Mouse (Mus musculus): Measurements from ENCODE around the gene Wsb2. TPM values are rescaled to one million over a fixed set of nuclear protein-coding genes. Genes with fewer than 3 reads are reported as not detected.

Gene Wsb2
- polyA plus RNA-seq, 1 experiment from 2014 or later: 99.0 TPM

Other genes with a start within 250 kb of the Wsb2 start
- gene Suds3, start 241.2 kb upstream of the Wsb2 start, polyA plus RNA-seq (2015; fragmentation: Nextera tagmentation; extraction: Ambion mirVana): 79.0 and 83.5 TPM in 2 replicates
- gene Taok3, start 237.2 kb upstream of the Wsb2 start, polyA plus RNA-seq (2015; fragmentation: Nextera tagmentation; extraction: Ambion mirVana): 29.8 and 30.7 TPM in 2 replicates
- gene Pebp1, start 69.7 kb upstream of the Wsb2 start, polyA plus RNA-seq (2015; fragmentation: Nextera tagmentation; extraction: Ambion mirVana): 1,080 and 1,130 TPM in 2 replicates
- 0.98 and 2.6 TPM in 2 replicates for gene Vsig10, start 38.2 kb upstream of the Wsb2 start, polyA plus RNA-seq (2015; fragmentation: Nextera tagmentation; extraction: Ambion mirVana)
- 68.3 and 90.8 TPM in 2 replicates for gene Rfc5, start 31.7 kb downstream of the Wsb2 start, polyA plus RNA-seq (2015; fragmentation: Nextera tagmentation; extraction: Ambion mirVana)
- gene Ksr2, start 56.7 kb downstream of the Wsb2 start, polyA plus RNA-seq (2015; fragmentation: Nextera tagmentation; extraction: Ambion mirVana): 2.5 and 3.2 TPM in 2 replicates